Mouse (Mus musculus) testis, adult 2 months (tissue): ENCODE measurements around the gene Kcnd3.

ENCODE experiments used
- CTCF ChIP-seq: fragments of 200-500 bp; IDR thresholded peaks from 2 replicates; pipeline ENCODE4 v1.5.1; 2012; ENCODE audit warnings: low read depth, mild to moderate bottlenecking, inconsistent platforms, low read length, moderate library complexity; ENCODE audit not compliant: control insufficient read depth, insufficient read depth, insufficient replicate concordance
- POLR2A ChIP-seq: fragments of 200-500 bp; IDR thresholded peaks from 2 replicates; pipeline ENCODE4 v1.6.1; 2012; ENCODE audit warnings: low read depth, mild to moderate bottlenecking, inconsistent platforms, low read length, moderate library complexity; ENCODE audit not compliant: control insufficient read depth

DNA sequence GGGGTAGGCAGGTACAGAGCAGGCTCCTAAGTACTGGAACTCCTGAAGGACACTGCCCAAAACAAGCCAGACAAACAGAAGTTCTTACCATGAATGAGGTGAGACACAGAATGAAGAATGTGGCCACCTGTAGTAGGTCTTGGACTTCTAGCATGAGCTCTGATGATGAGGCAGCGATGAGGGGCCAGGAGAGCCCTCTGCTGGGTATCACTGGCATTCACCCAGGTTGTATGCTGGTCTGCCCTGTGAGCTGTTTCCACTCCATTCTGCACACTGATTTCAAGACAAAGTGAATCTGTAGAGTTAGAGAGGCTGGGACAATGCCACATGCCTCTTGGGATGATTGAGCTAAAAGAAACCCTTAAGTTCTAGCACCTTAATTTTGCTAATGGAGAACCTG lies 63.5 kb downstream of the Kcnd3 start:
- no peak for TF ChIP-seq POLR2A
- 0 out of 2 replicates have a peak, but pooled peaks have one; percentile 10 for TF ChIP-seq CTCF
